Mouse (Mus musculus) heart, adult 11 months (tissue): ENCODE measurements at regions not wholly inside any gene's neighbourhood (a gene's known extent, or its start where the extent isn't known, plus 50 kb on each side); places are given as distances from the start of the nearest gene placed in this dataset.

ENCODE experiments used
- DNase-seq: peaks from one replicate; pipeline ENCODE4 v3.0.0; 2022

GRCm38 (mm10) chr1:35429471-35429870, 579.7 kb downstream of the Plekhb2 start:
- DNase-seq: no peak

DNA sequence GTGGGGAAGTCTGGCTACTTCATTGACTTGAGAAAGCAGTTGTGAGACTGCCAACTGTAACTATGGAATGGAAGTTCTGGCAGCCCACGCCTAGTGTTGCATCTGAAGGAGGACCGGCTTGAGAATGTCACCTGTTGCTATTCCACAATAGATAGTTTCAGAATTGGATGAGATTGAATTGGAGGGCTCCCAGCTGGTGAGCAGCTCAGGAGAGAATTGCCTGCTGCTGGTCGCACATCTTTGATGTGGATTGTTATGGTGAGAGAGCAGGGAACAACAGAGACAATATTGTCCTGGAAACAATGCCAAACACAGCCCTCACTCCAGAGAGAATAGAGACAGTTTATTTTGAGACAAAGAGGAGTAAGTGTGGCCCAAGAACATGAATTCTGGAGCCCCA, 585.9 kb downstream of the Plekhb2 start:
- no peak for DNase-seq

DNA sequence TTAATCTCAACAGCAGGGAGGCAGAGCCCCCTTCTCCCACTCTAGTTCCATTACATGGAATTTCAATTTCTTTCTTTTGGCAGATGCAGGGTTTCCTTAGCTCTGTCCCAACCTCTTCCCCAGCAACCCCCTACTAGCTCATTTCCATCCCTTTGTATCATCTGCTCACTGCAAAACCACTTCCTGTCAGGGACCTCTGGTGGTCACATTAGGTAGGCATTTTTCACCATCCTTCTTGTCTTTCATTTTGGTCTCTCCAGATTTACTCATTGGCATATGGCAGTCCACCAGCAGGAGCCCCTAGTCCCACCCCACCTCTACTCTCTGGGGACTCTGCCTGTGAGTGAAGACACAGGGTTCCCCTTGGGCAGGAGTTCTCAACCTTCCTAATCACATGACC, 597.6 kb downstream of the Plekhb2 start:
- no peak for DNase-seq

DNA sequence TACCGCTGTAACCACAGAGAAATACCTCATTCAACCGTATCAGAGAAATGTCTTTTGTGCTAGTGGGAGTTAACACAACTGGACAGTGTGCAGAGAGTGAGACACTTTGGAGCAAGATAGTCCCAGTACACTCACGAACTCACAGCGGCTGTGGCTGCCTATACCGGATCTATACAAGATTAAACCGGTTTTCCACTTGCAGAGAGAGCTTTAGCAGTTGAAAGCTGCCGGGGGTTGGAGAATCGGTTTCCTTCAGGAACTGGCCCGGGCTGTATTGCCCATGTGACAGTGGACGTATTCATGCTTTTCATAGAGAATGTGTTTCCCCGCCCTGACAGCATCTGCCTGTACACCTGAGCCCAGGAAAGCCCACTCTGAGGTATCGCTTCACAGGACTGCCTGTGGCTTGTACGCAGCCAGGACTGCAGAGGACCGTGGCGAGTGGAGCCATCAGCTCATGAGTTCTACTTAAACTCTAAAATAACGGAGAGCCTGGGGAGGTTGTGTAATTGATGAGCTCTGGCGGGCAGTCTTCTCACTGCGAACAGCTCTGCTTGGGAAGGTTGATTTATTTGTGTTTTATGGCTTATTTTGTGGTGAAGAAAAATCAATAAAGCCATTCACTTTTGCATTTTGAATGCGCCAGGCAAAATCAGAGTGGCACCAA, 602.8 kb downstream of the Plekhb2 start:
- DNase-seq: peak; percentile 64

GRCm38 (mm10) chr1:35457591-35457990, 607.8 kb downstream of the Plekhb2 start:
- DNase-seq: no peak

- DNase-seq: no peak
Observed at GRCm38 (mm10) chr1:35465081-35465480, 603.1 kb upstream of the Hs6st1 start.

- no peak for DNase-seq
Observed at GRCm38 (mm10) chr1:35469185-35469753, 598.9 kb upstream of the Hs6st1 start.

- DNase-seq: no peak
Observed at GRCm38 (mm10) chr1:35478262-35478661, 589.9 kb upstream of the Hs6st1 start.

GRCm38 (mm10) chr1:35495963-35496362, 572.2 kb upstream of the Hs6st1 start:
- no peak for DNase-seq

DNA sequence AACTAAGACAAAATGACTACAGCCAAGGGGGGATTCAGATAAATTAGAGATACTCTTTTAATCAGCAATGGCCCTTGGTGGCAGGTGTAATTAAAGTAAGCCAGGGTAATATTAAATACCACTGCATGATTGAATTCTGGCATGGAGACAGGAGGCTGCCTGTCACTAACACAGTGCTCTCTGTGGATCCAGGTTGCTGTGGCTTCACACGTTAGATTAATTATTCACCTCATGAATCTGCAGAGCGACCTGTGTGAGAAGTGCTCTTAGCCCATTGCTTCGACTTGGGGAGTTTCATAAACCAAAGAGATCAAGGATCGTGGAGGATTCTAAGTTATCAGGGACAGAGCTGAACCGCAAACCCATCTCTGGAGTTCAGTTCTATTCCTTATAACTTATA, 545.2 kb upstream of the Hs6st1 start:
- DNase-seq: no peak

- peak; percentile 61 for DNase-seq
Observed at GRCm38 (mm10) chr1:35523790-35524362, 544.3 kb upstream of the Hs6st1 start.

GRCm38 (mm10) chr1:35524788-35525187, 543.4 kb upstream of the Hs6st1 start:
- peak; percentile 51 for DNase-seq

GRCm38 (mm10) chr1:35527750-35528476, 540.3 kb upstream of the Hs6st1 start:
- DNase-seq: peak; percentile 64

GRCm38 (mm10) chr1:35535470-35535869, 532.7 kb upstream of the Hs6st1 start:
- peak; percentile 4 for DNase-seq

DNA sequence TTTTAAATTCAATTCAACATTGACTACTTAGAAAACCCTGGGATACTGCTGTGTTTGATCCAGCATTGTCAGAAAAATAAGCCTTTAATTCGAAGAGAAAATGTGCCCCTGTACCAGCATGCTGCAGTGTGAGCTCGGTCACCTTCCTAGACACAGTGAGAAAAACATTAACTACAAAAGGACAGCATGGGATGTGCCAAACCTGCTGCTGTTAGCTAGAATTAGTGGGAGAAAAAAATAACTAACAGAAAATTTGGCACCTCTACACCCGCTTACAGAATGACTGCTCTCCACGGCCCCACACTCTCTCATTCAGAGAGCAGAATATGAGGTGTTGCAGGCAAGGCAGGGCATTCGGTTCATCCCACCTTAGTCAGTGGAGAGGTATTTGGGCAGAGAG, 531.9 kb upstream of the Hs6st1 start:
- DNase-seq: peak; percentile 21

GRCm38 (mm10) chr1:35548845-35549244, 519.4 kb upstream of the Hs6st1 start:
- DNase-seq: no peak

DNA sequence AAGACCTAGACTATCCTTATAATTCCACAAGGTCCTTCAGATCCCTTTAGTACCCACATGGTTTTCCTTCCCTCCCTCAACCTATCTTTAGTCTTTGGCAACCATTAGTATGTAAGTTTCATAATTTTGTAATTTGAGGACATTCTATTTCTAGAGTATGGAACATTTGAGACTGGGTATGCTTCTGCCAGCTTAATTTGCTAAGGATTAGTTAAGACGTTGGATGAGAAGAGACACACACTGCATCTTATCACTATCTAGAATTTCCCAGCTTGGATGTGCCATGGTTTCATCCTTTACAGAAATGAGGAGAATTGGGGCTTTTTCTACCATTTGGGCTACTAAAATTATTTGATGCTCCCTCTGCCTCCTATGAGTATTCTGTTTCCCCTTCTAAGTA, 516.7 kb upstream of the Hs6st1 start:
- DNase-seq: no peak

DNA sequence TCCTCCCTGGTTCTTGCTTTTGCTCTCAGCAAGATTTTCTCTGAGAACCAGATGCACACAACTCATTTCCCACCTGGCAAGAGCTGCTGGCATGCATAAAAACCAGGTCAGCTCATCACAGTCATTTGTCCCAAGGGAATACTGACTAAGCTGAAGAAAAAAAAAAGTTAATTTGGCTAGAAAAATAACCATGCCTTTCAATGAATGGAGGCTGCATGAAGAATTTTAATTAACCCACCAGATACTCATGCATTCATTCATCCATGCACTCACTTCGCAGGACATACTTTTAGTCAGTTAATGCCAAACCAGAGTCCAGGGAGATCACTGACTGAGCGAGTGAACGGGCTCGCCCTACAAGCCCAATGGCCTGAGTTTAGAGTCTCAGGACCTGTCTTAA, 505.4 kb upstream of the Hs6st1 start:
- DNase-seq: no peak

- peak; percentile 43 for DNase-seq
Observed at GRCm38 (mm10) chr1:35575203-35575602, 493.0 kb upstream of the Hs6st1 start.

DNA sequence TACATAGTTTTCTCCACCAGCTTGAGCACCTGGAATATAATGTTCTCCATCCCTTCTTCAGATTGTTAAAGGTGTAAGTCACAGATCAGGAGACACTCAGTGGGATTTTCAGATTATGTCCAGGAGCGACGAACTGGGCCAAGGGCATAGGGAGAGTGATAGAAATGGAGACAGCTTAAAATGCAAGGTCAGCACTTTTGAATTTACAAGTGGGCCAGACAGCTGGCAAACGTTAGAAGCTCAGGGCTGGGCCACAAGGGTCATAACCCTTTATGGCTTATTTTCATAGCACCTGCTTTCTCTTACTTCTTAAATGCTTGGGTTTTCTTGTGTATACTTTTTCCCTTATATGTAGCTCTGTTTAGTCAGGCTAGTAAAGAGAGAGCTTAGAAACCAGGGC, 488.8 kb upstream of the Hs6st1 start:
- no peak for DNase-seq

DNA sequence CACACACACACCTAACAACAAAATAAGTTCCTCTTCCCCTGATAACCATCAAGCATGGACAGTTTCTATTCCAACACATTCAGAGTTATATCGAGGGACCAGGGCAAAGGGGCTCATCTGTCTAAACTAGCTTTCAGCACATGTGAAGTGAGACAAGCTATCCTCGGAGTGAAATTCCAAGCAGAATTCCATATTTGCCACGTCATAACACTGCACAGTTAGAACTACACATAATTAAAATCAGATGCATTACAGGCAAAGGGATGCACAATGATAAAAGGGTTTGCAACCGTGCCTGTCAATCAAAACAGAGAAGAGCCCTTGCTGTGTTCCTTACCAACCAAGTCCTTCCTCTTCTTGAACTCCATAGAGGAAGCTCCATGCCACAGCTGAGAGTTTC, 488.2 kb upstream of the Hs6st1 start:
- DNase-seq: no peak

DNA sequence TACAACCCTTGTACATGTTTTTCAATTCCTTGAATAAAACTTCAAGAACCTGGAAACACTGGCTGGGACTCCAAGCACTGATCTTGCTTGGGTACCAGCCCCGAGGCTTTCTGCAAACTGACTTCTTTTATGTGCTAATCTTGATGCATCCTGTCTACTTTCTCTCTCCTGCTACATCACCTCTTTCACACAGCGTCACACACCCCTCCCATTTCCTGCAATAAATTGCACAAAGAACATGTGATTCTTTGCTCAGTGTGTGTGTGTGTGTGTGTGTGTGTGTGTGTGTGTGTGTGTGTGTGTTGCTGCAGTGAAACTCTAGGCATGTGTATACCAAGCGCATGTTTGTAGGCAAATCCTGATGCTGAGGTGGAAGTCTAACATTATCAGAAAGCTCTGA, 487.7 kb upstream of the Hs6st1 start:
- no peak for DNase-seq

- no peak for DNase-seq
Observed at GRCm38 (mm10) chr1:35587900-35588299, 480.3 kb upstream of the Hs6st1 start.

DNA sequence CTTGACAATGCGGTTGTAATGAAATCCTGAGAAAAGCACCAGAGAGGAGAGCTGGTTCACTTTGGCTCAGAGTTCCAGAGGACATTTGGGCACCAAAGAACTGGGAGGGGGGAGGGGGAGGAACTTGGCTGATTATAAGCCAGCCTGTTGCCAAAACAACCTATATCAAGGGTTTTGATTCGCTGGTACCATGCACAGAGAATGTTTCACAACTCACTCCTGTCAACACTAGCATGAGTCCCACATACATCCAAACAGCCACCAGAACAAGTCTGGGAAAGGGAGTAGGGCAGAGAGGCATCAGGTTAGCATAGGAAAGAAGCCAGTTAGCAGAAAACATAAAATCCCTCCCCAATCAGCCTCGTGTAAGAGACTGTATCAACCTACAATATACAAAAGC, 479.3 kb upstream of the Hs6st1 start:
- DNase-seq: no peak
